Mouse (Mus musculus) urinary bladder, adult 18-20 months (tissue): ENCODE data around the gene Ncdn.
A peak's percentile ranks its signal among the peaks of the same experiment; 100 is the strongest.

Source experiments
- DNase-seq, 2 experiments: peaks; one replicate each; pipeline ENCODE4 v3.0.0; 2022; ENCODE audit warnings: low spot score in 2 of 2, mixed read lengths in 2 of 2

Gene Ncdn

GRCm38 (mm10) chr4:126752608-126753141, 563 bp downstream of the Ncdn start:
- no peak for DNase-seq

GRCm38 (mm10) chr4:126752024-126752607, 1.1 kb downstream of the Ncdn start:
- DNase-seq, result no peak

- no peak for DNase-seq
Observed at GRCm38 (mm10) chr4:126751556-126752023, 1.6 kb downstream of the Ncdn start.

- no peak for DNase-seq
Observed at GRCm38 (mm10) chr4:126750863-126751555, 2.2 kb downstream of the Ncdn start.

GRCm38 (mm10) chr4:126750046-126750683, 3.1 kb downstream of the Ncdn start:
- no peak for DNase-seq

GRCm38 (mm10) chr4:126749553-126749952, 3.7 kb downstream of the Ncdn start:
- DNase-seq, result no peak

- no peak for DNase-seq
Observed at GRCm38 (mm10) chr4:126748381-126748780, 4.9 kb downstream of the Ncdn start.

GRCm38 (mm10) chr4:126746194-126746840, 6.9 kb downstream of the Ncdn start:
- DNase-seq, result no peak

GRCm38 (mm10) chr4:126745506-126746193, 7.6 kb downstream of the Ncdn start:
- DNase-seq, result no peak

- no peak for DNase-seq
Observed at GRCm38 (mm10) chr4:126744831-126745230, 8.4 kb downstream of the Ncdn start.

- no peak for DNase-seq
Observed at GRCm38 (mm10) chr4:126743713-126744112, 9.5 kb downstream of the Ncdn start.

GRCm38 (mm10) chr4:126742976-126743375, 10.3 kb downstream of the Ncdn start:
- no peak for DNase-seq

GRCm38 (mm10) chr4:126741448-126741847, 11.8 kb downstream of the Ncdn start:
- peak; percentile 60 to 66 for DNase-seq

GRCm38 (mm10) chr4:126739966-126740676, 13.1 kb downstream of the Ncdn start:
- DNase-seq, result no peak

- no peak for DNase-seq
Observed at GRCm38 (mm10) chr4:126736001-126736414, 17.2 kb downstream of the Ncdn start, which contains the start of gene Tfap2e. Gene Tfap2e (minus strand): TSS chr4:126736240.

- no peak for DNase-seq
Observed at GRCm38 (mm10) chr4:126735382-126736000, 17.7 kb downstream of the Ncdn start.

GRCm38 (mm10) chr4:126734700-126735381, 18.4 kb downstream of the Ncdn start:
- DNase-seq, result no peak

- no peak for DNase-seq
Observed at GRCm38 (mm10) chr4:126734001-126734603, 19.1 kb downstream of the Ncdn start.
